Mouse (Mus musculus) G1E (cell line): Measurements from ENCODE around the gene Rab37. TPM values are rescaled to one million over a fixed set of nuclear protein-coding genes. Genes with fewer than 3 reads are reported as not detected.

ENCODE experiments used
- ATAC-seq: 2 replicates; pipeline ENCODE4 v1.8.0; 2016; ENCODE audit warnings: mild to moderate bottlenecking; ENCODE audit not compliant: insufficient number of reproducible peaks, poor library complexity, low FRiP score, severe bottlenecking; ENCODE audit errors: extremely low read depth
- DNase-seq: peaks from one replicate; pipeline ENCODE4 v3.0.0; 2012; ENCODE audit warnings: low spot score
- H3K27me3 ChIP-seq: 2 replicates; pipeline ENCODE4 v1.6.1; 2012; ENCODE audit warnings: mild to moderate bottlenecking, low read length, inconsistent platforms; ENCODE audit not compliant: insufficient read depth
- H3K36me3 ChIP-seq: replicated peaks from 2 replicates; pipeline ENCODE3; 2012; ENCODE audit warnings: mild to moderate bottlenecking, inconsistent platforms
- H3K4me1 ChIP-seq: 2 replicates; pipeline ENCODE4 v1.6.1; 2012; ENCODE audit warnings: low read depth, low read length, inconsistent platforms, mixed read lengths; ENCODE audit not compliant: insufficient read depth
- H3K4me3 ChIP-seq: 2 replicates; pipeline ENCODE4 v1.5.1; 2012; ENCODE audit warnings: low read depth, mild to moderate bottlenecking, inconsistent platforms, low read length, moderate library complexity, mixed read lengths
- H3K9me3 ChIP-seq: replicated peaks from 2 replicates; pipeline ENCODE4 v1.6.1; 2012; ENCODE audit warnings: inconsistent platforms
- CTCF ChIP-seq: IDR thresholded peaks from 2 replicates; pipeline ENCODE4 v1.5.1; 2012; ENCODE audit warnings: low read depth, low read length, inconsistent platforms, mixed read lengths
- GATA1 ChIP-seq: IDR thresholded peaks from 2 replicates; pipeline ENCODE4 v1.6.1; 2012; ENCODE audit warnings: borderline replicate concordance, low read length, inconsistent platforms, mixed read lengths
- GATA2 ChIP-seq: IDR thresholded peaks from 2 replicates; pipeline ENCODE4 v1.6.1; 2012; ENCODE audit warnings: low read depth, low read length, inconsistent platforms, borderline replicate concordance
- POLR2AphosphoS5 ChIP-seq: IDR thresholded peaks from 2 replicates; pipeline ENCODE4 v1.6.1; 2012; ENCODE audit warnings: low read depth, low read length, inconsistent platforms; ENCODE audit not compliant: insufficient replicate concordance
- TAL1 ChIP-seq: conservative IDR thresholded peaks from 2 replicates; pipeline ENCODE4 v1.6.1; 2012; ENCODE audit warnings: low read depth, low read length, inconsistent platforms, mixed read lengths
- polyA plus RNA-seq: library from polyadenylated mRNA; stranded (reverse); fragments of >175 nt; gene quantifications from 2 replicates; pipeline ENCODE4 v1.2.3, GENCODE M21; 2012
- total RNA-seq, 2 experiments: library from RNA; stranded (forward) in 1 of 2; stranded (reverse) in 1 of 2; fragments of 200-1000 nt in 1 of 2; fragments of >200 nt in 1 of 2; fragmentation: Nextera tagmentation in 1 of 2; gene quantifications; 2 replicates each; pipeline ENCODE4 v1.2.3; 2014 to 2017

Gene Rab37
- total and polyA plus RNA-seq, 3 experiments: 0.15 to 2.7 TPM; not detected in 1

DNA sequence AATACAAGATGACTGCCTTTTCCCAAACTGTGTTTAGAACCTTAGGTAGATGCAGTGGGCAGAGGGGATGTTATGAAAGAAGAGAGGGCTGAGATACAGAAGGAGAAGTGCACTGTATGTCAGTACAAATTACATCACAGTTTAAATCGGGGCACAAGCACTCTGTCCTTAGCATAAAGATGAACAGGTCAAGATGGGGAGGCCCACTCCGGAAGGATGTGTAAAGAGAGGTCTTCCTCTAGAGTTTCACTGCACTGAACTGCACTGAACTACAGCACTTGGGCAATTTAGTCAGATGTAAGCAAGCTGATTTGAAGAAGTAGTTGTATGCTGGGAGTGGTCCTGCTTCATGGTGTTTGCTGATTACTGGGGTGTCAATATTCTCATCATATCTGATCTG, 31.4 kb upstream of the Rab37 start:
- H3K9me3 ChIP-seq: no peaks in the 10 kb centered on the region
- DNase-seq (no peak), ATAC-seq (no peak)
- no peak overlapping the region for H3K4me3 ChIP-seq
- no peaks in the 10 kb centered on the region for H3K4me1 ChIP-seq
- no peaks in the 10 kb centered on the region for H3K36me3 ChIP-seq
- no peaks in the 10 kb centered on the region for H3K27me3 ChIP-seq
- TF ChIP-seq CTCF (no peak), GATA2 (no peak), TAL1 (no peak), POLR2AphosphoS5 (no peak)

DNA sequence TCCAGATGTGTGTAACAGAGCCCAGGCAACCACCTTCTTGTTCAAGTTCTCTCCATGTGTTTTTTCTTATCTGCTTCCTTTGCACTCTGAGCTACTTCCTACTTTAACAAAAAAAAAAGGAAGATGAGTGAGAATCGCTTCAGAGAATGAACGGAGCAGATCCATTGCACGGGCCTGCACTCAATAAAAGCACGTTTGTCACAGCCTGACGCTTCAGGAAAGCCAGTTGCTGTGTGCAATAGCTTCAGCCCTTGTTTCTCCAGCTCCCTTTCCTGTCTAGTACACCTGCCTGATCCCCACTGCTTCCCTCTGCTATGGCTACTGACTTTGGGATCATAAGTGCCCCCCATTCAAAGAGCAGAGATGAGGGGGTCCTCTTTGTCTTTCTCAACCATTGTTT, 29.2 kb upstream of the Rab37 start, which contains the start of gene Cd300e:
TSS of gene Cd300e (minus strand) at position 101 of the 400 bp plus-strand sequence.
- no peaks in the 10 kb centered on the region for H3K36me3 ChIP-seq
- no peak within 1 kb of the TSS for H3K4me3 ChIP-seq
- no peak for ATAC-seq
- H3K27me3 ChIP-seq: no peaks in the 10 kb centered on the region
- no peak for DNase-seq
- H3K9me3 ChIP-seq: 0 out of 2 replicates have a peak, but pooled peaks cover 8% of the 10 kb centered on the region
- H3K4me1 ChIP-seq: no peaks in the 10 kb centered on the region
- no peak for TF ChIP-seq TAL1
- TF ChIP-seq CTCF: no peak
- no peak for TF ChIP-seq POLR2AphosphoS5
- no peak for TF ChIP-seq GATA1
- TF ChIP-seq GATA2: no peak

DNA sequence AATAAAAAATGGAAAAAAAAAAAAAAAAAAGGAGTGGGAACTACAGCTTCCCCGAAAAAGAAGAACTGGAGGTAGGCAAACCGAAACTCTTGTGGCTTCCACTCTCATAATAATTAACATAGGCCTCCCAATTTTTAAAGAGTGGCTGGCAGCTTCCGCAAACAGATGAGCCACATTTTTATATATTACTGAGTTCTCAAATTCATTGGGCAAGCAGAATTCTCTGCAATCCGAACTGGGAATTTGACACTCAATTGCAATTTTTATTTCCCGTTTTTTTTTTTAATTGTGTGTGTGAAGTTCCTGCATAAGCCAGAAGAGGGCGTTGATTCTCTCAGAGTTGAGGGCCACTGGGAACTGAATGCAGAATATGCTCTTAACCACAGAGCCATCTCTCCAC, 24.5 kb upstream of the Rab37 start:
- Histone ChIP-seq H3K9me3 (peaks cover 12% of the 10 kb centered on the region; the same call in 1 of the 2 replicates), H3K4me1 (no peaks in the 10 kb centered on the region), H3K36me3 (no peaks in the 10 kb centered on the region), H3K27me3 (no peaks in the 10 kb centered on the region), H3K4me3 (no peak overlapping the region)
- ATAC-seq (no peak), DNase-seq (no peak)
- no peak for TF ChIP-seq CTCF
- TF ChIP-seq GATA2: no peak
- TF ChIP-seq TAL1: no peak
- TF ChIP-seq GATA1: no peak
- no peak for TF ChIP-seq POLR2AphosphoS5

DNA sequence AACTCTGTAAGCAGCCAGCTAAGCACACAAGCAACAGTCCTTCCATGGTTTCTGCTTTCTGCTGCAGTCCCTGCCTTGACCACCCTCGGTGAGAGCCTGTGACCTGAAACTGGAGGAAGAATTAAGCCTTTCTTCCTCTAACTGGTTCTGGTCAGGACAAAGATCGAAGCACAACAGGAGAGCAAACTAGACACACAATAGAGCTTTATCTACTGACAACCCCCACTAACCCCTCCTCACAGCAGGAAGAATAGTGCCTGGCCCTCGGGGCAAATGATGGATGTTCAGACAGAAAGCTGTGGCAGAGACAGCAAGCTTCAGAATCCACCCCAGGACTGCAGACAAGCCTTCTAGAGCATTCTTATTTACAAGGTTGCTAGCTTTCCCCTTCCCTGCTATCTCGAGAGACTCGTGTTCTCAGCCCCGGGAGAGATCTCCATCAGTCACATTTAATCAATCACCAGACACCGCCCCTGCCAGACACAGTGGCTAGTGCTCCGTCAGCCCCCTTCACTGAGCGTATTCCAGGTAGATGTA, 20.1 kb upstream of the Rab37 start:
- ATAC-seq: no peak
- Histone ChIP-seq H3K9me3 (peaks cover 11% of the 10 kb centered on the region; the same call in 1 of the 2 replicates), H3K4me3 (no peak overlapping the region), H3K27me3 (no peaks in the 10 kb centered on the region), H3K36me3 (no peaks in the 10 kb centered on the region), H3K4me1 (no peaks in the 10 kb centered on the region)
- no peak for TF ChIP-seq GATA2
- no peak for DNase-seq

DNA sequence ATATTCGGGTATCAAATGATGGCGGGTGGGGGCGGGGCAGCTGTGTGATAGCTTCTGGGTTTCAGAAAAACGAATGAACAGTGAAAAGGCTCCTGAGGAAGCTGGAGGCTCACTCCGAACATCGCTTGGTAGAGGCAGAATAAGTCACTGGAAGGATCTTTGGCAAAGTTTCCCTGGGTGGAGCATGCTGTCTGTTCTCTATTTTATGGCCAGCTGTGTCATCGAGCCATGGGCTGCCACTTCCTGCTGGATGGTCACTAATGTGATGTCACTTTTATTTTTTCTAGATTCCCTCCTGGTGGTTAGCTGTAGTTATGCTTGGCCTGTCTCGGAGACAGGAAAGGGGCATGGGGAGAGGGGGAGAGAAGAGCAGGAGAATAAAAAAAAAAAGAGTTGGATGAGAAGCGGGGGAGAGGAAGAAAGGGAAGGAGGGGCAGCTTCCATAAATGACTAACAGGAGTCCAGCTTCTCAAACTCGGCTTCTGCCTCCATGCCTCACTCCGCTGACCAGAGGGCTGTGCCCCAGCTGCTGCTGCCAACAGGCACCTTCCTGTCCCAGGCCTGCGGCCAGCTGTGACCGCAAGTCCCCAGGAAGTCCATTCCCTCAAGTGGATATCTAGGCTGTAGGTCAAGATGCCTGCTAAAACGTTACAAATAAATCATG, 19.5 kb upstream of the Rab37 start:
- Histone ChIP-seq H3K4me1 (no peaks in the 10 kb centered on the region), H3K27me3 (no peaks in the 10 kb centered on the region)

DNA sequence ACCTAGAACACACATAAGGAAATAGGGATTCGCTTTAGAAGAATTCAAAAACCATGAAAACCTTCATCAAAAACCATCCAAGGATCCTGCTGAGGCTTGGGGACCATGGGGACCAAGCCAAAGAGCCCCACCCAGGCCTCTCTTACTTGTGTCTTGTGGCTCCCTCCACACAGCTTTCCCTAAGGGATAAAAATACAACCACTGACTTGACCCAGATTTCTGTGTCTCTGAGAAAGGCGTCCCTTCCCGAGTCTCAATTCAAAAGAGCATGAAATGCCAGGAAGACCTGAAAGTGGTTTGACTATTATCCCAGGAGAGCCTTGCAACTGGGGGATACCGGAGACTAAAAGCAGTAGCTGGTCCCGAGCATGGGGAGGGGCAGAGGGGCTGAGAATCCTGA, 18.2 kb upstream of the Rab37 start:
- Histone ChIP-seq H3K4me3 (no peak overlapping the region), H3K36me3 (no peaks in the 10 kb centered on the region), H3K4me1 (no peaks in the 10 kb centered on the region), H3K27me3 (no peaks in the 10 kb centered on the region), H3K9me3 (peaks cover 3% of the 10 kb centered on the region; the same call in 1 of the 2 replicates)
- no peak for ATAC-seq
- DNase-seq: no peak
- TF ChIP-seq CTCF (no peak), GATA2 (no peak), TAL1 (no peak), POLR2AphosphoS5 (no peak), GATA1 (no peak)

More for the DNA sequence above, 19.5 kb upstream of the Rab37 start:
- DNase-seq (no peak), ATAC-seq (no peak)
- no peak for TF ChIP-seq CTCF
- TF ChIP-seq GATA2: no peak
- no peak for TF ChIP-seq TAL1
- no peak for TF ChIP-seq POLR2AphosphoS5
- no peak for TF ChIP-seq GATA1
- Histone ChIP-seq H3K4me3 (no peak overlapping the region), H3K36me3 (no peaks in the 10 kb centered on the region), H3K9me3 (peaks cover 7% of the 10 kb centered on the region; the same call in 1 of the 2 replicates)

DNA sequence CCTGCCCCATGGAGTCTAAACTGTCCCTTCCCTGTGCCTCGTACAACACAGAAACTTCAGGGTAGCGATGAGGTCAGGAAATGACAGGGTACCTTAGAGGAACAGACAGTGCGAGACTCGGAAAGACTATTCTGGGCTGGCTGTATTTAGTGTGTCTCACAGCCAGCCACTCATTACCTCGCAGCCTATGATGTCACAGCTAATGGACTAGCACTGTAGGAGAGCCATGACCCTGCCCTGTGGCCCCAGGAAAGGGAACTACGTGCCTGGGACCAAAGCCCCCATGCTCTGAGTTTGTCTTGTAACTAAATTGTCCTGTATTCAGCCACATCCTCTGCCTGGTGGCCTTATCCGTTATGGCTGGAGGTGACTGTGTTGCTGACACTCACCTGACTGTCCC, 15.8 kb upstream of the Rab37 start:
- H3K4me1 ChIP-seq: no peaks in the 10 kb centered on the region
- ATAC-seq: no peak
- H3K4me3 ChIP-seq: no peak overlapping the region
- TF ChIP-seq GATA2 (no peak), CTCF (no peak), TAL1 (no peak), POLR2AphosphoS5 (no peak), GATA1 (no peak)
- no peaks in the 10 kb centered on the region for H3K27me3 ChIP-seq
- H3K9me3 ChIP-seq: peaks cover 5% of the 10 kb centered on the region
- DNase-seq: no peak
- H3K36me3 ChIP-seq: no peaks in the 10 kb centered on the region
